ENCODE assay signal across 22 mouse cellular contexts in genomic region chr7:34309186-34309764, GRCm38 (mm10). TPM values are rescaled to one million over a fixed set of nuclear protein-coding genes. Genes with fewer than 3 reads are reported as not detected.
DNase-seq lines count a peak whose midpoint lies in the region; ATAC-seq and TF ChIP-seq lines count a peak whose summit lies in the region.
"Had no signal": no experiment of that assay in that cellular context is flagged by ENCODE, and none has a peak within 500 bp of the region (broad histone marks: within the 10 kb centered on the region; RNA-seq: fewer than 3 reads in every experiment).

No protein-coding gene starts in this region.

- H3K4me2 ChIP-seq in kidney, embryonic 14.5 days (replicated peaks; ENCODE audit: low read depth, low read length): no peak overlapping the region
- peak overlapping the region; percentile 25 for H3K4me2 ChIP-seq in lung, embryonic 15.5 days
- H3K4me2 ChIP-seq: hindbrain, embryonic 14.5 days; limb, embryonic 12.5 days; neural tube, embryonic 13.5 days had no signal

- no peaks in the 10 kb centered on the region for H3K36me3 ChIP-seq in heart, embryonic 10.5 days
- no peaks in the 10 kb centered on the region for H3K36me3 ChIP-seq in kidney, embryonic 14.5 days (ENCODE audit: control insufficient read depth, insufficient read depth, low read length)
- H3K36me3 ChIP-seq in lung, embryonic 15.5 days: no peaks in the 10 kb centered on the region
- H3K36me3 ChIP-seq: neural tube, embryonic 13.5 days had no signal

- H3K9me3 ChIP-seq in heart, embryonic 10.5 days: no peaks in the 10 kb centered on the region
- no peaks in the 10 kb centered on the region for H3K9me3 ChIP-seq in kidney, embryonic 14.5 days (ENCODE audit: control insufficient read depth, low read length)
- H3K9me3 ChIP-seq in lung, embryonic 15.5 days: no peaks in the 10 kb centered on the region
- H3K9me3 ChIP-seq: limb, embryonic 12.5 days; neural tube, embryonic 13.5 days had no signal

- no peaks in the 10 kb centered on the region for H3K27me3 ChIP-seq in heart, embryonic 10.5 days (ENCODE audit: insufficient read depth, poor library complexity, severe bottlenecking)
- no peaks in the 10 kb centered on the region for H3K27me3 ChIP-seq in kidney, embryonic 14.5 days (ENCODE audit: control insufficient read depth, insufficient read depth, low read length)
- no peaks in the 10 kb centered on the region for H3K27me3 ChIP-seq in lung, embryonic 15.5 days
- H3K27me3 ChIP-seq: limb, embryonic 12.5 days; neural tube, embryonic 13.5 days had no signal

- no peak for DNase-seq in heart, embryonic 10.5 days (ENCODE audit: low spot score)
- no peak for DNase-seq in heart, adult 9 months (ENCODE audit: low spot score in 2 of 2)
- no peak for DNase-seq in kidney, adult 18-20 months
- DNase-seq in lung, postnatal 4 days: no peak
- DNase-seq: adrenal gland, adult 8-10 months; cerebellum, adult 9-10 months; forebrain, postnatal 0 days; gastrocnemius, postnatal 10 days; kidney, postnatal 36 days; spleen, adult 18-20 months; thymus, postnatal 4 days had no signal

- TF ChIP-seq POLR2A in embryonic fibroblast, embryonic 13.5 days (IDR thresholded peaks at IDR 0.05; ENCODE audit: low read depth, low read length): no peak

- TF ChIP-seq CTCF in embryonic fibroblast, embryonic 13.5 days (IDR thresholded peaks at IDR 0.05; ENCODE audit: borderline replicate concordance, insufficient read depth, low read length): no peak

- no peak for ATAC-seq in kidney, embryonic 14.5 days (ENCODE audit: low FRiP score, low TSS enrichment)
- ATAC-seq in lung, embryonic 15.5 days (ENCODE audit: borderline replicate concordance, extremely low read depth, low FRiP score, low TSS enrichment): no peak
- no peak for ATAC-seq in granulocyte monocyte progenitor cell, adult 5-6 weeks (replicated peaks; ENCODE audit: poor library complexity, severe bottlenecking)
- ATAC-seq: forebrain, postnatal 0 days had no signal

- H3K27ac ChIP-seq in heart, embryonic 10.5 days: peak overlapping the region; percentile 59
- peak overlapping the region; percentile 14; the same call in 1 of the 2 replicates for H3K27ac ChIP-seq in kidney, embryonic 14.5 days (ENCODE audit: low read depth, low read length)
- peak overlapping the region; percentile 64 for H3K27ac ChIP-seq in lung, embryonic 15.5 days
- 0 out of 2 replicates have a peak overlapping the region, but pooled peaks have one; percentile 9 for H3K27ac ChIP-seq in embryonic fibroblast, embryonic 13.5 days (ENCODE audit: insufficient read depth, low read length)
- H3K27ac ChIP-seq: hindbrain, embryonic 14.5 days; limb, embryonic 12.5 days; neural tube, embryonic 13.5 days had no signal

- H3K4me3 ChIP-seq in heart, embryonic 10.5 days: 0 out of 2 replicates have a peak overlapping the region, but pooled peaks have one; percentile 19
- H3K4me3 ChIP-seq in kidney, embryonic 14.5 days (ENCODE audit: low read length): no peak overlapping the region
- no peak overlapping the region for H3K4me3 ChIP-seq in lung, embryonic 15.5 days
- H3K4me3 ChIP-seq in embryonic fibroblast, embryonic 13.5 days (ENCODE audit: insufficient read depth, low read length): no peak overlapping the region
- H3K4me3 ChIP-seq: erythroblast, embryonic 14.5 days; limb, embryonic 12.5 days; neural tube, embryonic 13.5 days had no signal

- 59% methylated on average over 5 of the region's 5 CpGs for WGBS in heart, embryonic 10.5 days
- 74% methylated on average over 5 of the region's 5 CpGs for WGBS in kidney, embryonic 14.5 days
- WGBS in lung, embryonic 15.5 days: 41% methylated on average over 5 of the region's 5 CpGs

- peaks cover 49% of the 10 kb centered on the region for H3K4me1 ChIP-seq in heart, embryonic 10.5 days
- H3K4me1 ChIP-seq in kidney, embryonic 14.5 days (ENCODE audit: control insufficient read depth, insufficient read depth, low read length): no peaks in the 10 kb centered on the region
- peaks cover 37% of the 10 kb centered on the region for H3K4me1 ChIP-seq in lung, embryonic 15.5 days
- H3K4me1 ChIP-seq in embryonic fibroblast, embryonic 13.5 days (ENCODE audit: control insufficient read depth, insufficient read depth, low read length): peaks cover 16% of the 10 kb centered on the region

- H3K9ac ChIP-seq in kidney, embryonic 14.5 days (ENCODE audit: low read depth, low read length): no peak overlapping the region
- H3K9ac ChIP-seq in lung, embryonic 15.5 days: no peak overlapping the region
- H3K9ac ChIP-seq: forebrain, postnatal 0 days; hindbrain, embryonic 14.5 days; limb, embryonic 12.5 days; neural tube, embryonic 13.5 days had no signal

RNA-seq across cellular contexts. Expression of gene 4931406P16Rik, which starts 4.1 kb away (rescaled TPM):
- 36.6 and 43.7 TPM in 2 replicates for polyA plus RNA-seq in heart, embryonic 10.5 days (2016; fragmentation: Nextera tagmentation; extraction: Ambion mirVana)
- polyA plus RNA-seq in kidney, embryonic 14.5 days (2014; fragmentation: Nextera tagmentation; extraction: Ambion mirVana): 45.5 and 45.7 TPM in 2 replicates
- polyA plus RNA-seq in lung, embryonic 15.5 days (2015; fragmentation: Nextera tagmentation; extraction: Ambion mirVana): 44.8 and 51.8 TPM in 2 replicates
- polyA plus RNA-seq in embryonic fibroblast, embryonic 13.5 days (2011; ENCODE audit: insufficient read length, low read depth, missing spikeins): 49.8 and 62.1 TPM in 2 replicates
- total RNA-seq in granulocyte monocyte progenitor cell, adult 5-6 weeks (2014; fragmentation: Nextera tagmentation): 7.2 and 10.5 TPM in 2 replicates
- 9.2 and 12.5 TPM in 2 replicates for total RNA-seq in granulocyte monocyte progenitor cell, adult 5-6 weeks (2017)

RNA-seq across cellular contexts. Expression of gene Gm6096, which starts 58.4 kb away (rescaled TPM):
- polyA plus RNA-seq in heart, embryonic 10.5 days (2016; fragmentation: Nextera tagmentation; extraction: Ambion mirVana): 0.57 TPM in 1 of 2 replicates, not detected in the other
- polyA plus RNA-seq in kidney, embryonic 14.5 days (2014; fragmentation: Nextera tagmentation; extraction: Ambion mirVana): 0.69 TPM in 1 of 2 replicates, not detected in the other
- polyA plus RNA-seq in lung, embryonic 15.5 days (2015; fragmentation: Nextera tagmentation; extraction: Ambion mirVana): 0.57 TPM in 1 of 2 replicates, not detected in the other
- polyA plus RNA-seq in embryonic fibroblast, embryonic 13.5 days (2011; ENCODE audit: insufficient read length, low read depth, missing spikeins): not detected in 2 replicates
- total RNA-seq in granulocyte monocyte progenitor cell, adult 5-6 weeks (2014; fragmentation: Nextera tagmentation): not detected in 2 replicates
- not detected in 2 replicates for total RNA-seq in granulocyte monocyte progenitor cell, adult 5-6 weeks (2017)
- total RNA-seq: adrenal gland, adult 8-10 months; forebrain, postnatal 0 days; gastrocnemius, postnatal 10 days; megakaryocyte progenitor cell, adult 5-6 weeks; midbrain, postnatal 0 days had no signal
- polyA plus RNA-seq: erythroblast, embryonic 14.5 days; forebrain, postnatal 0 days; midbrain, postnatal 0 days; neural tube, embryonic 13.5 days; testis, adult 2 months had no signal

Comparison
In these comparisons a context has a peak if more than half of its experiments do, and no peak if none do; other contexts are left out.
1. H3K27ac ChIP-seq: peak in every context shown above with its lines; median percentile 64 in lung, embryonic 15.5 days; 59 in heart, embryonic 10.5 days; 14 in kidney, embryonic 14.5 days; 9 in embryonic fibroblast, embryonic 13.5 days.